Mouse (Mus musculus) Muller cell, postnatal 12 days (primary cell): ENCODE data around the gene March4.

Experiments used
- DNase-seq: peaks from one replicate; pipeline ENCODE4 v3.0.0-alpha.2; 2015; ENCODE audit errors: inconsistent ontology term

Gene March4

DNA sequence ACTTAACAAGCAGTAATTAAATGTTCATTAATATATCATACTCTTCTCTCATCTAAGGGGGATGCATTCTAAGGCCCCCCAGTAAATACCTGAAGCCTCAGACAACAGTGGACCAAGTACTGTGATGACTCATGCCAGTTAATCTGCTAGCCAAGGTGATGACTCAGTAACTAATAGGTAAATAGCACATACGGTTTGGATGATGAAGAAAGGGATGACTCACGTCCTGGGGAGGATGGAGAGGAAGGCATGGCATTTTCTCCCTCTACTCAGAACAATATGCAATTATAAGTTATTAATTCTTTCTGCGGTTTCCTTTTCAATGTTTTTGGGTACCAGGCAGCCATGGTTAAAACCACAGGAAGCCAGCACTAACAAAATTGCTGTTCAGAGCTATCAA is 87.0 kb downstream of the March4 start:
- peak; percentile 75 for DNase-seq

- no peak for DNase-seq
These were observed 94.0 kb downstream of the March4 start for GRCm38 (mm10) chr1:72442747-72443146.

- DNase-seq: peak; percentile 42
These were observed 97.6 kb downstream of the March4 start for GRCm38 (mm10) chr1:72439146-72439545.

DNA sequence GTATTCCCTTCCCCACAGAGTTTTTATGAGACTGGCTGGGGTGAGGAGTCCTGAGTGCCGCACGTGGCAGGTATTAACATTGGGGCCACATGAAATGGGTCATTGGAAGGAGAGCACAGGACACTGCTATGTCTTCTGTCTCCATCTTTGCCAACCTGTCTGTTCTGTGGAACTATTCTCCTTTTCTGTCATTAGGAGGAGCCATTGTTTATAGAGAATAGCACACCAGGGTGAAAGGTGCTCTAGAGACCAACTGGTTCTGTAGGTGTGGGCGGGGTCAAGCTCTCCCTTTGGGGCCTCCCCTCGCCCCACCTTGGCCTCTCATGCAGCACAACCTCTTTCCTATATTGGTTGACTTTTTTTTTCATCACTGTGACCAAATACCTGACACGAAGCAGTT is 99.8 kb downstream of the March4 start:
- no peak for DNase-seq

GRCm38 (mm10) chr1:72434510-72434909 is 102.2 kb downstream of the March4 start:
- DNase-seq: no peak

GRCm38 (mm10) chr1:72432579-72432978 is 104.2 kb downstream of the March4 start:
- no peak for DNase-seq

DNA sequence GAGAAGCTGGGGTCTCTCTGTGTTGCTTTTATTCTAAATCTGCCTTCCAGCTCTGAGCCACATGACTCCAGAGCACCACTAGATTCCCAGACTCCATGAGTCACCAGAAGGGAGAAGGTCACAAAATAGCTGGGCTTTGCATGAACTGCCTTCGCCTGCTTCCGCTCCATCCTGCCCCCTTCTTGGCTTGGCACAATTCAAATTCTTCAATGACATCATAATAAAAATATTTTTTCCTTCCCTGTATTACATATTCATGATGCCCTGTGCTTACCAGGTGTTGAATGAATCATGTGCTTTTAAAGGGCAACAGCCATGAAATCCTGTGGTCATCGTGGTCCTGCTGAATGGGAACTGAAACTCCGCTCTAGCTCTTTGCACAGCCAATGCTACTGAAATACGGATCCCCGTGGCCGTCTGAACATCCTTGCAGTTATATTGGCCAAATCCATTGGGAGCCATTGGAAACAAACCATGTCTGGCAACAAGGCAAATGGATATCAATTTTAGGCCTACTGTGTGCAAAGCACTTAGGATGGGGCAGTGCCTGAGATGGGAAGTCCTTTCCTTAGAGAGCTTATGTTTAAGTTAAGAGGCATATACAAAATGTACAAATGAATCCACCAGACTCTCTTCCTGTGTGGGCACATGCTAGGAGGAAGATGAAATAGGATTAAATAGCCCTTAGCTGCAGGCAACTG is 107.5 kb downstream of the March4 start:
- peak; percentile 68 for DNase-seq

- peak; percentile 22 for DNase-seq
These were observed 108.2 kb downstream of the March4 start for GRCm38 (mm10) chr1:72428526-72428925.

DNA sequence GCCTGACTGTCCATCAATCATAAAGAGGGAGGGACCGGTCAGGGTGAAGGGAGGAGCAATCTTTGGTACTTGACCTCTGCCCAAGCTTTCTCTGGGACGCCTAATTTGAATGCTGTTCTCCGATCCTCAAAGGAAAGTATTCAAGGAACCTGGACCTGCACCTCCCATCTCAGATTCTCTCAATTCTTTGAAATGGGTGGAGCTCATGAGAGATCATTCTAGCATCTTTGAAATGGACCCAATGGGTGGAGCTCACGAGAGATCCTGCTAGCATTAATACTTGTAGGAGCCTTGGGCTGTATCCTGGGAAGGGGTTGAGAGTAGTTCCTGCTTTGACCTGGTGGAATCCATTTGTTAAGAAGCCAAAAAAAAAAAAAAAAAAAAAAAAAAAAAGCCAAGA is 110.3 kb downstream of the March4 start:
- DNase-seq: no peak

GRCm38 (mm10) chr1:72422121-72422520 is 114.6 kb downstream of the March4 start:
- no peak for DNase-seq

GRCm38 (mm10) chr1:72420220-72420619 is 116.5 kb downstream of the March4 start:
- no peak for DNase-seq

DNA sequence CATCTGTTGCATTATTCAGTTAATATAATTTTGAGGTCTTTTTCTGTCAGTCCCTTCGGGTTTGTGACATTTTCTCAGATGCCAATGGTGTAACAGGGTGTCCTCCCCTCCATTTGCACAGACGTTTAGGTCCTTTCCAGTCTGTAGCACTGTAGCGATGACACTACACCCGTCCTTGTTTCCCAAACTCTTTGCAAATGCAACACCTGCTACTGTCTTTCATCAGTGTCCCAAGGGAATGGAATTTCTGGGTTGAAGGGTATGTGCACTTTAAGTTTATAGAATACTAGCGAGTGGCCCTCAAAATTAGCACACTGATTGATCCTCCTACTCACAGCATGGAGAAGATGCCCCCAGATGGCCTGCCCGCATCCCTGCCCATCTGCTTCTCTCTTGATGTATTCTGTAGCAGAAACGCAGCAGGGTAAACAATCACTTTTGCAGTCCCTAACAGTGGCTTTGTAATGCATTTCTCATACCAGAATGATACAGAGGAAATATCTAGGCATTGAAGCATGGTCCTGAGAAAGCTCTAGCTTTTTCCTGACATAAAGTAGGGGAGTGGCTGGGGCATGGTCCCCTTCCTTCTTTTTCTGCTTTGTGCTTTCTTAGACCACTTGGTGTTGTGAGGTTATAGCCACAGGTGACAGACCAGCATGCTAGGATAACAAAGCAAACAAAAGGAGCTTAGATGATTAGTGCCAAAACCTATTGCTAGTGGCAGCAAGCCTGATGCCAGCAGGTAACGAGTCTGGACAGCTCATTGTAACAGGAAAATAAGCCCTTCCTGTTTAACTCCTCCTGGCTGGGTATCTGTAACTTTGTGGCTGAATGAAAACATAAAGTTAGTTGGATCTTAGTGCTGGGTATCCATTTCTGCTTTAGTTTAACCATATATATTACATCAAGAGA is 117.7 kb downstream of the March4 start:
- no peak for DNase-seq

DNA sequence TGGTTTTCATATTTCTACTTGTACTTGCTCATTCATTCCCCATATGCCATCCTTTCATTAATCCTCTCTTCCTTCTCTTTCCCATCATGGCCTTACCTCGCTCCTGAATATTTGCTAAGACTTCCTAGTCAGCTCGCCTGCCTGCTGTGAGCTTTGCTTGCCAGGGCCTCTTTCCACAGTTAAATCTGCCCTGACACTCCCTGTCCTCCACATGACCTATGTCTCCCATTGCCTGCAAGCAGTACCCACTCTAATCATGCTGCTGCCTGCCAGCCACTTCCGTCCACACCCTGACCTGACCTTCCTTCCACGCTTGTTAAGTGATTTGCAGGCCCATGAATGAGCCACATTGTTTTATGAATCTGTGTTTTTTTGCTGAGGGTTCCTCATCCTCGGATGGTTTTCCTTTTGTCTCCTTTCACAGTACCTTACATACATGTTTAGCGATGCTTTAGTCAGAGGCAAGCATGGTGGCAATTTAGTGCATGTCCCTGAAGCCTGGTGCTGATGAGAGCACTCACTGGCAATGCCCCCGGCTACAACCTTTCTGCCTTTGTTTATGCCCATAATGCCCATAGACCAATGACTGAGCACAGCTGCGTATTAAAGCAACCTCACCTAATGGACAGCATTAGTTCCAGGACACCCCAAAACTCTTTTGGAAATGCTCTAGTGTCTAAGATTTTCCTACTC is 122.0 kb downstream of the March4 start:
- DNase-seq: peak; percentile 31

DNA sequence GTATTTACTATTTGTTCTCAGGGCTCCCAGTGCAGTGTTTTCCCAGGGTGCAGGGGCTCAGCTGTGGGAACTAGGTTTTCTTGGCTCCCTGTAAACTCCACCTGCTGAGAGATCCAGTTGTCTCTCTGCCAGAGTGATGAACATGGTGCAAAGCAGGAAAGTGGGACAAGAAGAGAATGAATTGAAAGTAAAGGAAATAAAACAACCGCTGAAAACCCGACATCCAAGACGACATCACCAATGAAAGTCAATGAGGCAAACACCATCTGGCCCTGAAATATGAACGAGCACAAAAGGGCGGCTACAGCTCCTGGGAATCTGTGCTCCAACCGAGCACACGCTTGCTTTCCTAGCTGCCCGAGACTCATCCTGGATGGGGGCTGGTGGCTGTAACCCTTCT is 122.6 kb downstream of the March4 start:
- no peak for DNase-seq

DNA sequence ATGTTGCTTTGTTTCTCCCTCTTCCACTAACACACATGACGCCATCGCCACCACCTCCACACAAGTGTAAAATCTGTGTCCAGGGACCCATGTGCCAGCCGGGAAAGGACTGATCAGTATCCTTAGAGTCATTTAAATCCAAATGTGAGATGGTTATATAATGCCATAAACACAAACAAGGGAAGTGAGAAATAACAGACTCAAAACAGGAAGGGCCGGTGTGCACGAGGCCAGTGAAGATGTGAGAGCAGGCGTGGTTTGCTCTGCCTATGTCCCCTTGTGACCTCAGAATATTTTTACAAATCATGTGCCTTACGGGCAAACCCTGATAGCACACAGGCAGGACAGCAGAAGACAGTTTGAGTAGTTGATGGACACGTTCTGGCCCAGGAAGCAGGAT is 123.5 kb downstream of the March4 start:
- DNase-seq: no peak

GRCm38 (mm10) chr1:72411108-72411507 is 125.6 kb downstream of the March4 start:
- no peak for DNase-seq

- DNase-seq: no peak
These were observed 126.8 kb downstream of the March4 start for GRCm38 (mm10) chr1:72409936-72410335.

GRCm38 (mm10) chr1:72406505-72407079 is 130.1 kb downstream of the March4 start:
- no peak for DNase-seq

- DNase-seq: peak; percentile 25
These were observed 135.2 kb downstream of the March4 start for GRCm38 (mm10) chr1:72401331-72402069.

- no peak for DNase-seq
These were observed 136.1 kb downstream of the March4 start for GRCm38 (mm10) chr1:72400616-72401015.

- DNase-seq: no peak
These were observed 136.9 kb downstream of the March4 start for GRCm38 (mm10) chr1:72399720-72400401.
